Mouse (Mus musculus): ENCODE results near the gene Mzf1. TPM values are rescaled to one million over a fixed set of nuclear protein-coding genes. Genes with fewer than 3 reads are reported as not detected.
A peak's percentile ranks its signal among the peaks of the same experiment; 100 is the strongest.

The Mzf1 gene
- total and polyA plus RNA-seq, 3 experiments = 0.77 to 2.4 TPM; not detected in 1

DNA sequence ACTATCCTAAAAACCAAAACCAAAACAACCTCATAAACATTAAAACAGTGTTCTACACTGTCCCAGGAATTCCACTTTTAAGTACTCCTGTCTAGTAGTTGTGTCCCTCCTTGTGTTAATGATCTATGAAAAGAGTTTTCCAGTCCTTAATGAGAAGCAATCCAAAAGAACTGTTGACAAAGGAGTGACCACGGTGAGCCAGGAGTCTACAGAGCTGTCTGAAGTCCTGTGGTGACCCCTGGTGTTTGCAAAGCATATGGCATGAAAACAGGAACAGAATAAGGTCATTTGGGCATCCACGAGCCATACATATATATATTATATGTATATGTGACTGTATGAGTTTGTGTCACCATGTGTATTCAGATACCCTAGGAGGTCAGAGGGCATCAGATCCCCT is 8.5 kb downstream of the Mzf1 start:
- no peak overlapping the region for H3K27ac ChIP-seq (ENCODE audit: control insufficient read depth, low read depth, low read length)
- no peaks in the 10 kb centered on the region for H3K36me3 ChIP-seq (ENCODE audit: control insufficient read depth in 1 of 2, insufficient read depth in 2 of 2, low read length in 2 of 2)
- H3K9ac ChIP-seq (ENCODE audit: control insufficient read depth, low read depth, low read length, poor library complexity, severe bottlenecking) = no peak overlapping the region
- peak; percentile 81 for DNase-seq (ENCODE audit: low read depth, low spot score)
- no peaks in the 10 kb centered on the region for H3K4me1 ChIP-seq (ENCODE audit: control insufficient read depth in 1 of 2, insufficient read depth in 2 of 2, low read length in 2 of 2)
- TF ChIP-seq CHD1 (IDR thresholded peaks at IDR 0.05; ENCODE audit: low read depth, low read length) = no peak
- TF ChIP-seq CTCF (IDR thresholded peaks at IDR 0.05 in 2 of 3, conservative IDR thresholded peaks at IDR 0.05 in 1 of 3; ENCODE audit: control insufficient read depth in 1 of 3, insufficient read depth in 1 of 3, low read depth in 2 of 3, low read length in 3 of 3, poor library complexity in 1 of 3, severe bottlenecking in 1 of 3) = peak; percentile 70 to 87 (median 73)
- TF ChIP-seq SIN3A (IDR thresholded peaks at IDR 0.05; ENCODE audit: low read length) = 0 out of 2 replicates have a peak, but pooled peaks have one; percentile 26
- peak; percentile 89 for TF ChIP-seq ZC3H11A (IDR thresholded peaks at IDR 0.05; ENCODE audit: low read depth, low read length)
- TF ChIP-seq ZNF384 (IDR thresholded peaks at IDR 0.05; ENCODE audit: low read depth, low read length) = no peak
- TF ChIP-seq RAD21 (IDR thresholded peaks at IDR 0.05; ENCODE audit: low read depth, low read length) = peak; percentile 95
- TF ChIP-seq USF1 (IDR thresholded peaks at IDR 0.05; ENCODE audit: low read depth, low read length) = no peak
- TF ChIP-seq POLR2AphosphoS5 (IDR thresholded peaks at IDR 0.05; ENCODE audit: borderline replicate concordance, low read depth, low read length) = no peak
- TF ChIP-seq SMC3 (IDR thresholded peaks at IDR 0.05; ENCODE audit: low read depth, low read length) = peak; percentile 87
- H3K27me3 ChIP-seq (ENCODE audit: control insufficient read depth in 1 of 2, insufficient read depth in 2 of 2, low read length in 2 of 2) = no peaks in the 10 kb centered on the region
- H3K4me3 ChIP-seq (ENCODE audit: control insufficient read depth in 1 of 2, insufficient read depth in 1 of 2, low read depth in 2 of 2, low read length in 2 of 2) = no peak overlapping the region
- H3K9me3 ChIP-seq (replicated peaks; ENCODE audit: insufficient read depth, low read length) = no peaks in the 10 kb centered on the region
- H3K79me2 ChIP-seq (ENCODE audit: control insufficient read depth, insufficient read depth, low read length, poor library complexity) = no peaks in the 10 kb centered on the region

DNA sequence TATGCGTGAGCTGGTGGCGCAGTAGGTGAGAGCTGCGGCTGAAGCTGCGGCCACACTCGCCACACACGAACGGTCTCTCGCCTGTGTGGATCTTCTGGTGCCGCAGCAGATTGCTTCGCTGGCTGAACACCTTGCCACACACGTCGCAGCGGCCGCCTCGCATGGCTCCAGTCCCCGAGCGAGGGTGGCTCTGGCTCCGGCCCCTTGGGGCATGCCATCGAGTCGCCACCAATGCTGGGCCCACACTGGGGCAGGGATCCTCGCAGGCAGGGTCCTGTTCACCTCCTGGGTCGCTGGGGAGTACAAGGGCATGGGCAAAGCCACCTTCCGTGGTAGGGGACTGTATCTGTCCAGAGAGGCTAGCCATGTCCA is 10.3 kb downstream of the Mzf1 start:
- H3K27ac ChIP-seq (ENCODE audit: control insufficient read depth, low read depth, low read length) = no peak overlapping the region
- peaks cover 0 to 7% of the 10 kb centered on the region in 2 experiments; a peak in 2 of 4 replicates for H3K36me3 ChIP-seq (ENCODE audit: control insufficient read depth in 1 of 2, insufficient read depth in 2 of 2, low read length in 2 of 2)
- H3K9me3 ChIP-seq (replicated peaks; ENCODE audit: insufficient read depth, low read length) = no peaks in the 10 kb centered on the region
- no peak for TF ChIP-seq KAT2A (conservative IDR thresholded peaks at IDR 0.05; ENCODE audit: low read depth, low read length)
- TF ChIP-seq POLR2AphosphoS2 (IDR thresholded peaks at IDR 0.05; ENCODE audit: low read length) = no peak
- TF ChIP-seq RCOR1 (IDR thresholded peaks at IDR 0.05; ENCODE audit: low read depth, low read length) = no peak
- TF ChIP-seq GABPA (IDR thresholded peaks at IDR 0.05; ENCODE audit: low read depth, low read length) = no peak
- no peak for TF ChIP-seq CTCF (IDR thresholded peaks at IDR 0.05 in 2 of 3, conservative IDR thresholded peaks at IDR 0.05 in 1 of 3; ENCODE audit: control insufficient read depth in 1 of 3, insufficient read depth in 1 of 3, low read depth in 2 of 3, low read length in 3 of 3, poor library complexity in 1 of 3, severe bottlenecking in 1 of 3)
- no peaks in the 10 kb centered on the region for H3K27me3 ChIP-seq (ENCODE audit: control insufficient read depth in 1 of 2, insufficient read depth in 2 of 2, low read length in 2 of 2)
- no peak overlapping the region for H3K9ac ChIP-seq (ENCODE audit: control insufficient read depth, low read depth, low read length, poor library complexity, severe bottlenecking)
- peaks cover 4 to 5% of the 10 kb centered on the region in 2 experiments; a peak in 3 of 4 replicates for H3K4me1 ChIP-seq (ENCODE audit: control insufficient read depth in 1 of 2, insufficient read depth in 2 of 2, low read length in 2 of 2)
- no peak overlapping the region for H3K4me3 ChIP-seq (ENCODE audit: control insufficient read depth in 1 of 2, insufficient read depth in 1 of 2, low read depth in 2 of 2, low read length in 2 of 2)
- no peak for DNase-seq (ENCODE audit: low read depth, low spot score)
- no peaks in the 10 kb centered on the region for H3K79me2 ChIP-seq (ENCODE audit: control insufficient read depth, insufficient read depth, low read length, poor library complexity)
